Mouse (Mus musculus) hematopoietic multipotent progenitor cell, adult 10-12 weeks (in vitro differentiated cells): ENCODE measurements around the gene Vps37c. TPM values are rescaled to one million over a fixed set of nuclear protein-coding genes. Genes with fewer than 3 reads are reported as not detected.

ENCODE experiments used
- polyA plus RNA-seq: library from polyadenylated mRNA; stranded (reverse); fragments of >175 nt; gene quantifications from 2 replicates; pipeline ENCODE4 v1.2.3, GENCODE M21; 2012; ENCODE audit warnings: low replicate concordance

Vps37c gene
- 48.2 and 86.5 TPM in 2 replicates for polyA plus RNA-seq

DNA sequence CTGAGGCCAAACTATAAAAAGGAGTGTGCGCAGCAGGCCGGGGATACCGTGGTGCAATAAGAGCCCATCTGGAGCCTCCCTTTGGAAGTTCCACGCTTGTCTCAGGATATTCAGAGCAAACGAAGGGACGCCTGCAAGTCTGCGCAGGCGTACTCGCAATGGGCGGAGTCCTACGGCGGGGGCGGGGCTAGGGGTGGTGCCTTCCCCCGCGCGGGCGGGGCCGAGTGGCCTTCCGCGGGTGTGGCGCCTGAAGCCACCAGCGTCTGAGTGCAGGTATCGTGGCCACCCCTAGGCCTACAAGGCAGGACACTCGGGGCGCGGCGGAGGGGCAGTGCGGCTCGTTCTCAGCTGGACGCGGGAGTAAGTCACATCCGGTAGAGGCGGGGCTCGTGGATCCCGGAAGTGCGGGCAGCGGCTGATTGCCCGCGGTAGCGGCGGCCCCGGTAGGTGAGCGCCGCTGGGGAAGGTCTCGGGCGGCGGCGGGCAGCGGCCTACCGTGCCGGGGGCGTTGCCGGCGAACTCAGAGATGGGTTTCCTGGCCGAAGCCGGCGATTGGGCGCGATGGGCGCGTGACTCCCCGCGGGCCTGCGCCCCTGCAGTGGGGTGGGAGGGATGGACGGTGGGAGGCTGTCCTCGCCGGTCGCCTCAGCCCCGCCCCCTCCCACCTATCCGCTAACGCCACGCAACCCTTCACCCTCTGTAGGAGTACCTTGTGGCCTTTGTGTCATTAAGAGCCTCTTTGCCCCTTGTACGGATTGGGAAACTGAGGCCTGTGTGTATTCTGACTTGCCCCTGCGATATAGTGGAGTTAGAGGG is at the start of gene Vps37c:
TSS of gene Vps37c (plus strand) at position 199 of the 816 bp plus-strand sequence.

DNA sequence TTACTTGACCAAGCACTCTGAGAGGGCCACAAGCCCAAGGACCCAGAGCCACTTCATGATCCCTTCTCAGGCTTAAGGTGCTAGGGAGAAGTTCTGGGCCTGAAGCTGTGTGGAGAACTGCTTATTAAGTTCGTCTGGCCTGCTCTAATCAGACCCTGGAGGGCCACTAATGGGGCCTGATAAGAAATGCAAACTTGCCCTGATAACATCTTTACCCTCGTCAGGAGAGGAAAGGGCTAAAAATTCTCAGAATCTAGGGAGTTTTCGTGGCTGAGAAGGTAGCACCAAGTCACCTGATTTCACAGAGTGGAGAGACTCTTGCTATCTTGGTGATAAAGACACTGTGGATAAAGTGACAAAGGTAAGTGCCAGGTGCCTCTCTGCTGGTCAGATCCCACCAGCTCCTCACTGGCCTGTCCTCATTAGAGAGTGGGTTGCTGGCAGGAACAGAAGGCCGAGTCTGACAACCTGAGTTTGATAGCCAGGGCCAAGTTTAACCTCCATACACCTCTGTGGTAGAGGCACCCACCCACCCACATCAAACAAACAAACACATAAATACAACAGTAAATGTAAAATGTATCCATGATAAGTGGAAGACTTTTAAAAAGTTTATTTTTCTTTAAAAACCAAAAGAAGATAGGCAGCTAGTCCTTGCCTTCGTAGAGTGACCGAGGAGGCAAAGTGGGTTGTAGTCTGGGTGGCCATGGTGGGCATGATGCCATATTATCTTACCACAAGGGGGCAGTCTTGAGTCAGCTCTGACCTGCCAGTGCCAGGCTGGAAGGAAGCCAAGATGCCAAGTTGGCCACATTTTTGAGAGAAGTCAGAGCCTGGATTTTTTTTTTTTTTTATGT is 10.4 kb upstream of the Vps37c start, which contains the start of gene Pga5:
TSS of gene Pga5 (minus strand) at position 157 of the 857 bp plus-strand sequence.

DNA sequence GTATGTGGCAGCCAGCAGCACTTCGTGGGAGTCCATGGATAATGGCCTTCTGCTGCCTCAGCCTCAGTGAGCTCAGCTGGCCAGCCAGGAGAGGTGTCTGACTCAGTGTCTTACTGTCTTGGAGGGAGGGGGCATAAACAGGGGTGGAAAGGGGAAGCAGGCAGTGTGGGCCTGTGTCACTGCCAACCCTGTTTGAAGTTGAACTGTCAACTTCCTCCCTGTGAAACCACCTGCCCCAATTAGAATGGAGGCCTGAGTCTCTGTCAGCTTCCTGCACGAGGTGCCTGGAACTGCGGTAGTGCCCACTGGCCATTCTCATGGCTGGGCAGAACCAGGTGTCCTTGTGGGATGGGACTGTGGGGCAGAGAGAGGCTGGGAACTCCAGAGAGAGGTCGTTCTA is 50.3 kb downstream of the Vps37c start, which contains the start of gene Cd5:
TSS of gene Cd5 (minus strand) at position 192 of the 400 bp plus-strand sequence.

Other genes starting within 250 kb of the Vps37c start
- 0.07 TPM in 1 of 2 replicates, not detected in the other for gene Lrrc10b, start 231.3 kb upstream of the Vps37c start, polyA plus RNA-seq
- 0.96 and 3.8 TPM in 2 replicates for gene Ppp1r32, start 205.8 kb upstream of the Vps37c start, polyA plus RNA-seq
- 30.0 and 84.1 TPM in 2 replicates for gene Cpsf7, start 163.5 kb upstream of the Vps37c start, polyA plus RNA-seq
- gene Sdhaf2, start 162.6 kb upstream of the Vps37c start, polyA plus RNA-seq: 6.4 and 8.7 TPM in 2 replicates
- gene Tmem216, start 132.5 kb upstream of the Vps37c start, polyA plus RNA-seq: 0.73 and 0.96 TPM in 2 replicates
- gene Cyb561a3, start 111.6 kb upstream of the Vps37c start, polyA plus RNA-seq: 54.8 and 100 TPM in 2 replicates
- gene Tmem138, start 111.4 kb upstream of the Vps37c start, polyA plus RNA-seq: 2.3 and 4.2 TPM in 2 replicates
- gene Ddb1, start 83.4 kb upstream of the Vps37c start, polyA plus RNA-seq: 9.1 and 12.8 TPM in 2 replicates
- gene Tkfc, start 83.1 kb upstream of the Vps37c start, polyA plus RNA-seq: 1.0 and 2.6 TPM in 2 replicates
- 0.16 and 0.22 TPM in 2 replicates for gene Vwce, start 54.5 kb upstream of the Vps37c start, polyA plus RNA-seq
- not detected in 2 replicates for gene Pga5, start 10.7 kb upstream of the Vps37c start, polyA plus RNA-seq
- 65.3 and 138 TPM in 2 replicates for gene Cd5, start 50.3 kb downstream of the Vps37c start, polyA plus RNA-seq
- 32.4 and 49.5 TPM in 2 replicates for gene Cd6, start 141.3 kb downstream of the Vps37c start, polyA plus RNA-seq
- gene Slc15a3, start 151.0 kb downstream of the Vps37c start, polyA plus RNA-seq: 35.4 and 37.5 TPM in 2 replicates
- 1.1 and 3.4 TPM in 2 replicates for gene Tmem132a, start 181.2 kb downstream of the Vps37c start, polyA plus RNA-seq
- gene Tmem109, start 193.3 kb downstream of the Vps37c start, polyA plus RNA-seq: 38.3 and 43.0 TPM in 2 replicates
- gene Prpf19, start 206.5 kb downstream of the Vps37c start, polyA plus RNA-seq: 37.0 and 46.0 TPM in 2 replicates
- gene Zp1, start 231.9 kb downstream of the Vps37c start, polyA plus RNA-seq: not detected in 2 replicates
- 0.04 and 0.27 TPM in 2 replicates for gene Ptgdr2, start 248.4 kb downstream of the Vps37c start, polyA plus RNA-seq